Mouse (Mus musculus) adrenal gland, adult 8-10 months (tissue): Measurements from ENCODE around the gene Nckap5l. TPM values are rescaled to one million over a fixed set of nuclear protein-coding genes. Genes with fewer than 3 reads are reported as not detected.
"Not testable (repeated sequence)": the region's sequence is repeated elsewhere in the genome, so short reads cannot be mapped to it uniquely, and the experiment has no call there.

Source experiments
- DNase-seq: peaks from one replicate; pipeline ENCODE4 v3.0.0; 2022
- total RNA-seq, 4 experiments: library from RNA; stranded (reverse); gene quantifications; 2 replicates each; pipeline ENCODE4 v1.2.4; 2022

The Nckap5l gene
- total RNA-seq, 4 experiments from 2014 or later, result 20.2 to 54.8 (median 28.3) TPM

GRCm38 (mm10) chr15:99393386-99394252, 63.9 kb downstream of the Nckap5l start:
- peak; percentile 56 for DNase-seq

- peak; percentile 99 for DNase-seq
These were observed 64.8 kb downstream of the Nckap5l start, which contains the start of gene Tmbim6 for GRCm38 (mm10) chr15:99392486-99393385. Gene Tmbim6, plus strand, starts transcription at chr15:99392882.

GRCm38 (mm10) chr15:99391975-99392374, 65.6 kb downstream of the Nckap5l start:
- DNase-seq, result no peak

- DNase-seq, result no peak
These were observed 66.8 kb downstream of the Nckap5l start for GRCm38 (mm10) chr15:99390472-99391401.

GRCm38 (mm10) chr15:99387976-99388375, 69.6 kb downstream of the Nckap5l start:
- no peak for DNase-seq

- no peak for DNase-seq
These were observed 70.8 kb downstream of the Nckap5l start for GRCm38 (mm10) chr15:99386796-99387195.

- DNase-seq, result not testable (repeated sequence)
These were observed 71.4 kb downstream of the Nckap5l start for GRCm38 (mm10) chr15:99386110-99386509.

- no peak for DNase-seq
These were observed 73.5 kb downstream of the Nckap5l start for GRCm38 (mm10) chr15:99384071-99384470.

- DNase-seq, result no peak
These were observed 74.7 kb downstream of the Nckap5l start for GRCm38 (mm10) chr15:99382893-99383292.

GRCm38 (mm10) chr15:99376240-99376639, 81.3 kb downstream of the Nckap5l start:
- no peak for DNase-seq

- DNase-seq, result no peak
These were observed 82.0 kb downstream of the Nckap5l start for GRCm38 (mm10) chr15:99375581-99375980.

GRCm38 (mm10) chr15:99375036-99375435, 82.5 kb downstream of the Nckap5l start:
- DNase-seq, result no peak

- peak; percentile 71 for DNase-seq
These were observed 84.8 kb downstream of the Nckap5l start for GRCm38 (mm10) chr15:99372761-99373160.

Other genes with a start within 250 kb of the Nckap5l start
- 1 to 10 TPM in 3 of 4 experiments, under 1 TPM in 1; 0.70 to 1.9 (median 1.5) TPM for gene Kcnh3, start 232.9 kb downstream of the Nckap5l start, total RNA-seq
- 10 to 100 TPM; 43.9 to 54.3 (median 49.1) TPM for gene Mcrs1, start 205.8 kb downstream of the Nckap5l start, total RNA-seq
- 10 to 100 TPM; 46.5 to 76.6 (median 51.2) TPM for gene Prpf40b, start 162.7 kb downstream of the Nckap5l start, total RNA-seq
- gene Fam186b, start 161.9 kb downstream of the Nckap5l start, total RNA-seq, result 1 to 10 TPM; 2.6 to 4.5 (median 3.8) TPM
- gene Fmnl3, start 87.3 kb downstream of the Nckap5l start, total RNA-seq, result 10 to 100 TPM; 16.5 to 29.3 (median 24.4) TPM
- gene Tmbim6, start 64.9 kb downstream of the Nckap5l start, total RNA-seq, result 100 to 1,000 TPM; 442 to 837 (median 596) TPM
- 1 to 10 TPM; 5.2 to 8.1 (median 7.1) TPM for gene Bcdin3d, start 17.0 kb upstream of the Nckap5l start, total RNA-seq
- gene Faim2, start 70.4 kb upstream of the Nckap5l start, total RNA-seq, result 10 to 100 TPM; 33.7 to 54.7 (median 43.2) TPM
- gene Aqp2, start 121.3 kb upstream of the Nckap5l start, total RNA-seq, result 1 to 10 TPM; 1.0 to 5.2 (median 1.9) TPM
- gene Aqp5, start 133.0 kb upstream of the Nckap5l start, total RNA-seq, result 1 to 10 TPM in 1 of 4 experiments, under 1 TPM in 3; 0.43 to 2.1 (median 0.73) TPM
- not detected for gene Aqp6, start 143.7 kb upstream of the Nckap5l start, total RNA-seq
- gene Racgap1, start 193.9 kb upstream of the Nckap5l start, total RNA-seq, result 1 to 10 TPM; 2.5 to 5.6 (median 4.8) TPM
- 1 to 10 TPM; 1.4 to 2.5 (median 1.8) TPM for gene Asic1, start 212.6 kb upstream of the Nckap5l start, total RNA-seq
- 10 to 100 TPM; 45.2 to 90.5 (median 62.8) TPM for gene Smarcd1, start 244.4 kb upstream of the Nckap5l start, total RNA-seq
- gene Gm17349, start 247.7 kb upstream of the Nckap5l start, total RNA-seq, result 10 to 100 TPM; 30.4 to 55.2 (median 34.8) TPM